Mouse (Mus musculus): Measurements from ENCODE around the gene 4931409K22Rik. TPM values are rescaled to one million over a fixed set of nuclear protein-coding genes. Genes with fewer than 3 reads are reported as not detected.

4931409K22Rik gene
- polyA plus RNA-seq, 1 experiment, result not detected

DNA sequence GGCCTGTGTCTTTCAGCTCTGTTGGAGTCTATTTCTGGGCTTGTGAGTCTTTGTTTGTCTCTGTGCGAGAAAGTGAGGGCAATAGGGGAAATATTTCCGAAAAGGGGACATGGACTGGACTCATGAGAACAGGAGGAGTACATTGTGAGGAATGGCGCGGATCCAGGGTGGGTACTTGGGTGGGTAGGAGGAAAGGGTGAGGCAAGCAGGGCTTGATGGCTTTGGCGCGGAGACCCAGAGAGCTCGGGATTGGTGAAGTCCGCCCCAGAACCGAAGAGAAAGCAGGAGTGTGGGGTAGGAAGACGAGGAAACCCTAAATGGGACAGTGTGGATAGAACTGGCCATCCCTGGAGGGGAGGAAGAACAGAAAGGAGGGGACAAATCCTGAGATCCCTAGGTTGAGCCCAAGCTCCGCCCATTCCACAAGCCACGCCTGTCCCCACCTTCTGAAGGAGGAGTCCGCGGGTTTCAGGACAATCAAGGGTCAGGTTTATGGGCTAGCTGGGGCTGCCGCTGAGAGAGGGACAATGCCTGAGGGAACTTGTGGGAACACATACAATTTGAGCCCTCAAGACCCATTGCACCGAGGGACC, 46.2 kb upstream of the 4931409K22Rik start:
- Histone ChIP-seq H3K36me3 (ENCODE audit: control insufficient read depth, insufficient read depth, low read length) (no peaks in the 10 kb centered on the region), H3K4me1 (replicated peaks; ENCODE audit: control insufficient read depth, insufficient read depth, low read length) (peaks cover 8% of the 10 kb centered on the region; the same call in 1 of the 2 replicates), H3K27me3 (ENCODE audit: control insufficient read depth, insufficient read depth, low read length) (peaks cover 34% of the 10 kb centered on the region), H3K27ac (ENCODE audit: control insufficient read depth, insufficient read depth, low read length) (no peak overlapping the region), H3K4me3 (ENCODE audit: control insufficient read depth, insufficient read depth, low read length) (no peak overlapping the region)
- WGBS, result 17% methylated on average over 16 of the region's 16 CpGs
- no peak for TF ChIP-seq POLR2A (IDR thresholded peaks at IDR 0.05; ENCODE audit: control insufficient read depth, extremely low read depth, insufficient read depth, low read length, poor library complexity)
- TF ChIP-seq CTCF (IDR thresholded peaks at IDR 0.05; ENCODE audit: borderline replicate concordance, control insufficient read depth, extremely low read depth, insufficient read depth, low read length, poor library complexity), result no peak
- no peak for DNase-seq

GRCm38 (mm10) chr5:24601911-24602750, 45.5 kb upstream of the 4931409K22Rik start:
- Histone ChIP-seq H3K4me1 (replicated peaks; ENCODE audit: control insufficient read depth, insufficient read depth, low read length) (peaks cover 9% of the 10 kb centered on the region; the same call in 1 of the 2 replicates), H3K4me3 (ENCODE audit: control insufficient read depth, insufficient read depth, low read length) (peak overlapping the region; percentile 25), H3K27me3 (ENCODE audit: control insufficient read depth, insufficient read depth, low read length) (peaks cover 34% of the 10 kb centered on the region), H3K36me3 (ENCODE audit: control insufficient read depth, insufficient read depth, low read length) (no peaks in the 10 kb centered on the region), H3K27ac (ENCODE audit: control insufficient read depth, insufficient read depth, low read length) (no peak overlapping the region)
- no peak for DNase-seq
- 2% methylated on average over 73 of the region's 73 CpGs for WGBS
- no peak for TF ChIP-seq CTCF (IDR thresholded peaks at IDR 0.05; ENCODE audit: borderline replicate concordance, control insufficient read depth, extremely low read depth, insufficient read depth, low read length, poor library complexity)
- no peak for TF ChIP-seq POLR2A (IDR thresholded peaks at IDR 0.05; ENCODE audit: control insufficient read depth, extremely low read depth, insufficient read depth, low read length, poor library complexity)

- Histone ChIP-seq H3K36me3 (ENCODE audit: control insufficient read depth, insufficient read depth, low read length) (no peaks in the 10 kb centered on the region), H3K4me3 (ENCODE audit: control insufficient read depth, insufficient read depth, low read length) (peak overlapping the region; percentile 7; the same call in 1 of the 2 replicates), H3K27me3 (ENCODE audit: control insufficient read depth, insufficient read depth, low read length) (peaks cover 34% of the 10 kb centered on the region), H3K4me1 (replicated peaks; ENCODE audit: control insufficient read depth, insufficient read depth, low read length) (peaks cover 18% of the 10 kb centered on the region; the same call in 1 of the 2 replicates), H3K27ac (ENCODE audit: control insufficient read depth, insufficient read depth, low read length) (no peak overlapping the region)
- no peak for DNase-seq
- WGBS, result 6% methylated on average over 33 of the region's 33 CpGs
- TF ChIP-seq POLR2A (IDR thresholded peaks at IDR 0.05; ENCODE audit: control insufficient read depth, extremely low read depth, insufficient read depth, low read length, poor library complexity), result no peak
- no peak for TF ChIP-seq CTCF (IDR thresholded peaks at IDR 0.05; ENCODE audit: borderline replicate concordance, control insufficient read depth, extremely low read depth, insufficient read depth, low read length, poor library complexity)
Observed at GRCm38 (mm10) chr5:24601071-24601835, 44.6 kb upstream of the 4931409K22Rik start.

DNA sequence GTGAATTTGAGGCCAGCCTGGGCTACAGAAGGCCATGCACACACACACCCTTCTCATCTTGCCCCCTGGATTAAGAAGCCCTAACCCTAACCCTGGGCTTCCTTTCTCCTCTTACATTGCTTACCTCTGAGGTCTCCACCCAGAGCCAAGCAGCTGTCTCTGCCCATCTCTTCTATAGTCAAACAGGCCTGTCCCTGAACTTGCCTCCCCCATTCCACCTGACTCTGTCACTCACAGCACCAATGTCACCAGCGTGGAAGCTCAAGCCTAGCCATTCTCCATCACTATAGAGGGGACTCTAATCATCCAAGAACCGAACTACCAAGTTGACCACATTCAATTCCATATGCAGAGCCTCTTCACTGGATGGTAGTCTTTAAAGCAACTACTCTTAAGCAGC, 43.6 kb upstream of the 4931409K22Rik start:
- no peak for TF ChIP-seq CTCF (IDR thresholded peaks at IDR 0.05; ENCODE audit: borderline replicate concordance, control insufficient read depth, extremely low read depth, insufficient read depth, low read length, poor library complexity)
- no peak for TF ChIP-seq POLR2A (IDR thresholded peaks at IDR 0.05; ENCODE audit: control insufficient read depth, extremely low read depth, insufficient read depth, low read length, poor library complexity)
- H3K4me3 ChIP-seq (ENCODE audit: control insufficient read depth, insufficient read depth, low read length), result no peak overlapping the region
- H3K27me3 ChIP-seq (ENCODE audit: control insufficient read depth, insufficient read depth, low read length), result peaks cover 28% of the 10 kb centered on the region
- H3K27ac ChIP-seq (ENCODE audit: control insufficient read depth, insufficient read depth, low read length), result no peak overlapping the region
- peaks cover 20% of the 10 kb centered on the region; the same call in 1 of the 2 replicates for H3K4me1 ChIP-seq (replicated peaks; ENCODE audit: control insufficient read depth, insufficient read depth, low read length)
- no peaks in the 10 kb centered on the region for H3K36me3 ChIP-seq (ENCODE audit: control insufficient read depth, insufficient read depth, low read length)
- WGBS, result 90% methylated on average over 2 of the region's 2 CpGs
- no peak for DNase-seq

DNA sequence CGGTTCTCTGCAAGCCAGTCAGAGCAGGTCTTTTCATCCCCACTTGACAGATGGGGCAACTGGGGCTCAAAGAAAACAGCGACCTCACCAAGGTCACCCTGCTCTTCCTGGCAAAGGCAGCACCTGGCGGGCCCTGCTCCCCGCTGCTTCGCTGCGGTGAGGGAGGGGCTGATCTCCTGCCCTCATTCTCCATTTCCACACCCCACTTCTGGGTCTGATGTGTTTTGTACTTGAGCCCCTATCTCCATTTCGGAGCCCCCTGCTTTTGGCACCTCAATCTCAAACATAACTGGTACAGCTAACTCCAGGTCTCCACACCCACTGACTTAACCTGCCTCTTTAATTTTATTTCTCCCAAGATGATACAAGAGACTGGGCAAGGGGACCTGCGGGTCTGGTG, 42.5 kb upstream of the 4931409K22Rik start:
- WGBS, result 34% methylated on average over 8 of the region's 8 CpGs
- H3K36me3 ChIP-seq (ENCODE audit: control insufficient read depth, insufficient read depth, low read length), result no peaks in the 10 kb centered on the region
- no peak overlapping the region for H3K4me3 ChIP-seq (ENCODE audit: control insufficient read depth, insufficient read depth, low read length)
- H3K27me3 ChIP-seq (ENCODE audit: control insufficient read depth, insufficient read depth, low read length), result peaks cover 18% of the 10 kb centered on the region; the same call in 1 of the 2 replicates
- TF ChIP-seq CTCF (IDR thresholded peaks at IDR 0.05; ENCODE audit: borderline replicate concordance, control insufficient read depth, extremely low read depth, insufficient read depth, low read length, poor library complexity), result no peak
- TF ChIP-seq POLR2A (IDR thresholded peaks at IDR 0.05; ENCODE audit: control insufficient read depth, extremely low read depth, insufficient read depth, low read length, poor library complexity), result no peak
- no peak for DNase-seq
- H3K4me1 ChIP-seq (replicated peaks; ENCODE audit: control insufficient read depth, insufficient read depth, low read length), result peaks cover 20% of the 10 kb centered on the region; the same call in 1 of the 2 replicates
- no peak overlapping the region for H3K27ac ChIP-seq (ENCODE audit: control insufficient read depth, insufficient read depth, low read length)

DNA sequence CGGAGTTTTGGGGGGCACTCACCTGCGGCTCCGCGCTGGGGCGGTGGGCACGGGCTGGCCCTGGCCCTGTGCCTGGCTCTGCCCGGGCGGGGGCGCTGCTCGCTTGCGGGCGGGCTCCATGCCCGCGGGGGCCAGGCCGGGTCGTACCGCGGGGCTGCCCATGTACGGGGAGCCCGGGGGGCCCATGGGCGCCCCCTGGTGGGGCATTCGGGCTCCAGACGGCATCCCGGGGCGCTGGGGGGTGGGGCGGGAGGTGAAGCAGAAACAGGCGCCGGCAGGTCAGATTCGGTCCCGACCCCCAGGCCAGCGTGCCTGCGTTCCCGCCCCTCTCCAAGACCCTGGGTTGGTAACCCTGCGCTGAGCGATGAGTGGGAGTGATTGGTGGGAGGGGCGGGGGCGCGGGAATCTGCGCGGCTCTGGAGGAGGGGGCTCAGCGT, 42.0 kb upstream of the 4931409K22Rik start:
- Histone ChIP-seq H3K4me1 (replicated peaks; ENCODE audit: control insufficient read depth, insufficient read depth, low read length) (peaks cover 20% of the 10 kb centered on the region; the same call in 1 of the 2 replicates), H3K27ac (ENCODE audit: control insufficient read depth, insufficient read depth, low read length) (no peak overlapping the region), H3K36me3 (ENCODE audit: control insufficient read depth, insufficient read depth, low read length) (no peaks in the 10 kb centered on the region), H3K27me3 (ENCODE audit: control insufficient read depth, insufficient read depth, low read length) (peaks cover 12% of the 10 kb centered on the region; the same call in 1 of the 2 replicates), H3K4me3 (ENCODE audit: control insufficient read depth, insufficient read depth, low read length) (peak overlapping the region; percentile 27)
- TF ChIP-seq CTCF (IDR thresholded peaks at IDR 0.05; ENCODE audit: borderline replicate concordance, control insufficient read depth, extremely low read depth, insufficient read depth, low read length, poor library complexity) (peak; percentile 91), POLR2A (IDR thresholded peaks at IDR 0.05; ENCODE audit: control insufficient read depth, extremely low read depth, insufficient read depth, low read length, poor library complexity) (no peak)
- WGBS, result 2% methylated on average over 41 of the region's 41 CpGs
- peak; percentile 72 for DNase-seq
